Mouse (Mus musculus) hematopoietic stem cell, adult 5-6 weeks (primary cell): ENCODE results near the gene Spata19. TPM values are rescaled to one million over a fixed set of nuclear protein-coding genes. Genes with fewer than 3 reads are reported as not detected.

Experiments
- ATAC-seq, 2 experiments: fragments of 125-278 bp in 1 of 2; replicated peaks in 1 of 2; 2 replicates each; pipeline ENCODE4 v1.8.0; 2016 to 2017; ENCODE audit warnings: inconsistent platforms in 2 of 2, mild to moderate bottlenecking in 2 of 2, moderate number of reproducible peaks in 2 of 2, low read depth in 1 of 2, moderate TSS enrichment in 1 of 2; ENCODE audit not compliant: low FRiP score in 2 of 2, poor library complexity in 2 of 2, severe bottlenecking in 2 of 2, insufficient read depth in 1 of 2, low TSS enrichment in 1 of 2
- total RNA-seq: library from RNA; stranded (forward); fragments of 172-1452, 232-1000 nt; gene quantifications from 2 replicates; pipeline ENCODE4 v1.2.3, GENCODE M21; 2017

Spata19 gene
- not detected in 2 replicates for total RNA-seq

DNA sequence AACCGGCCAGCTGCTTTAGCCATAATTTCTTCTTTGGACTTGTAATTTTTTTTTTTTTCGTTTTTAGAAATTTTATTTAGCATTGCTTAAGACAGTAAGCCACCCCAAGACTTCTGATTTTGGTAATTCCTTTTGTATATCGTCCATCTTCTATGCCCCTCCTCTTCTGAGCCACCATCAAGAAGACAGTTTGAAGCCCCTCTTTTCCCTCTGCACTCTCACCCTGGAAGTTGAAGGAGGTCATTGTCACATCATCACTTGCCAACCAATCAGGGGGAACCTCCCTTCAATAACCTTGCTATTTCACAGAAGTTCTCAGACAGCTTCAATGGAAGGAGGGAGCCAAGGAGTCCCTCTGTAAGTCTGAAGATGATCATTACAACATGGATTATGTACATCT lies at the start of gene Spata19:
Gene Spata19 (plus strand): TSS at position 301 of the 400 bp plus-strand sequence.
- ATAC-seq = no peak

DNA sequence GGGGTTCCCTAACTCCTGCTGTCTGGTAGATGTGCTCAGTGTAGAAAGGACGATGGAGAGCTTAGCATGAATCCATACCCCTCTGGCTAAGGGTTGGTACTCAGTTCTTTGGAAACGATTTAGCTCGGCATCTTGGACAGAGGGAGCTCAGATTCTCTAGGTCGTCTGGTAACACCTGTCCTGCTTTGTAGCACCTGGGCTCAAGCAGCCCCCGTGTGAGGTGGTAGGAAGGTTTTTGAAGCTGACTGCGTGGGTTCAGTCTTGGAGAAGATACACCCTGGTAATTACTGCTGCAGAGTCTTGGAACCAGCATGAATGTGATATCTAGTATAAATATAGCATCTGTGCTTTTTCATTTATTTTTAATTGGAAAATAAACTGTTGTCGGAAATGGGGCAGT lies 43.5 kb upstream of the Spata19 start:
- no peak for ATAC-seq

DNA sequence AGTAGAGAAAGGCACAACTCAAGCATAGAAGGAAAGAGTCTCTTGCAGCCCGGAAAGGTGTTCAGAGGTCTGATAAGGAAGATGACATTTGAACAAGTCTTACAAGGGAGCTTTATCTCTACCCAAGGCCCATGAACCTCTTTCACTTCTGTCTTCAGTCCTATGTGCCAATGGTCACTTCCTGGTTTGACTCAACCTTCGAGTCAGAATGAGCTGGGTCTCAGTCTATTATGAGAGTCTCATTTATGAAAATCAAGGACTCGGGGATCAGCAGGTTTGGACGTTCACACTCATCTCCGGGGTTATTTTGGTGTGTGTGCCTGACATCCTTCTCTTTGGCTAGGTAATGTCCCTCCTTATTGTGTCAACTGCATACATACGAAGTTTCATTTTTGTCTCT lies 38.7 kb upstream of the Spata19 start:
- ATAC-seq = no peak

DNA sequence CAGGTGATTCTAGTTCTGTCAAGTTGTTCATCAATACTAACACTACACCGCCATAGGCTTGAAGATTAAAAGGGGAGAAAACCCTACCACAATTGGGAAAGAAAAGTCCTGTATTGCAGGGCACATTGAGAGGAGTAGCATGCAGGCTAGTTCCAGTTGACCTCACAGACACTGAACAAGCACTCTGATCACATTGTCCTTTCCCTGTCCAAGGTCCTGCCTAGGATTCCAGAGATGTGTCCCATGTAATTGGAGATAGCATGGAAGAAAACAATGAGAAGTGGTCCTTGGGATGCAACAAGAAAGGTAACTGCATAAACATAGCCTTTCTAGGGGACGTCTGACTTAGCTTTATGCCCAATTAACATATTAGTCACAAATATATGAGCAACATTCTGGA lies 29.4 kb upstream of the Spata19 start:
- ATAC-seq = no peak

DNA sequence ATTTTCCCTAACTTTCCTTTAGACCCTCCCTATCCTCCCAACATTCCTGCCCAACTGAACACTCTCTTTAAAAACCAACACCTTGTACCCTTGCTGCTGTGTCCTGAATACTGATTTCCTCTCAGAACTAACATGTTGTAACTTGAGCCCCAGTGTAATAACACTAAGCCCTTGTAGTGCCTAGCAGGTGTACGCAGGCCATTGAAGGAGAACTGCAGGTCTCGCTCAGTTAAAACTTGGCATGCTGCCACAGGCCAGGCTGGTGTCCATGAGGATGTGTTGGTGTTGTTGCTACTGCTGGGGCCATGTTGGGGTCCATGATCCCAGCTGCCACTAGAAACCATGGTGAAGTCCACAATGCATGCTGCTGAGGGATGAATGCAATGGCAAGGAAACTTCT lies 27.5 kb upstream of the Spata19 start:
- no peak for ATAC-seq

DNA sequence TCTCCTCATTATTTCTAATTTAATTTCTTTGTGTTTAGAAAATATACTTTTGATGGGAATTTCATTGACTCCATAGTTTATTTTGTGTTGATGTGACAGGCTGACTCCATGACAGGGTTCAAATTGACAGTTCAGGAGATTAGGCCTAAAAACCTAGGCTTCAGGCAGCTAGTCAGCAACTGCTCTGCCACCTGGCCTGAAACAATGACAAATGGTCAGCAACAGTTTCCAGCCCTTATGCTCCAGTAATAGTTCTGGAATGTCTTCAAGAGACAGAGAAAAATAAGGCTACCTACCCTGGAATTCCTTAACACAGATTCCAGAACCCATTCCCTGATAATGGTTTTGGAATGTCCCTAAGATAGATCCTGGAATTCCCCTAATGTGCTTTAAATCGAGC lies 20.9 kb upstream of the Spata19 start:
- ATAC-seq = no peak

DNA sequence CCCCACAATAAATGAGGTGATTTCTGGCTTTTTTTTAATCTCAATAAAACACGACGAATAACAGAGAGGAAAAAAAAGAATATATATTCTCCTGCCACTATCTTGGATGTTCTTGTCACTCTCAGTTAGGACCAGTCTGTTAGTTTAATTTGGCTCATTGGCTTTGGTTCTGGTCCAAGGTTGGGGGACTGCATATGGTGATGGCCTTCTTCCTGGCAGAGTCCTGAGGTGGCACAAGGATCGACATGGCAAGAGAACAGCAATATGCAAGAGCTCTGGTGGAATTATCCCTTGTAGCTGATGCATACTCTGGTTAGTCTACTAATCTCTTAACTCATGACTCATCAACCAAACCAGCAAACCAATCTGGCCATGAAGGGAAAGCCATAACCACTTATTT lies 9.6 kb upstream of the Spata19 start:
- ATAC-seq = no peak

DNA sequence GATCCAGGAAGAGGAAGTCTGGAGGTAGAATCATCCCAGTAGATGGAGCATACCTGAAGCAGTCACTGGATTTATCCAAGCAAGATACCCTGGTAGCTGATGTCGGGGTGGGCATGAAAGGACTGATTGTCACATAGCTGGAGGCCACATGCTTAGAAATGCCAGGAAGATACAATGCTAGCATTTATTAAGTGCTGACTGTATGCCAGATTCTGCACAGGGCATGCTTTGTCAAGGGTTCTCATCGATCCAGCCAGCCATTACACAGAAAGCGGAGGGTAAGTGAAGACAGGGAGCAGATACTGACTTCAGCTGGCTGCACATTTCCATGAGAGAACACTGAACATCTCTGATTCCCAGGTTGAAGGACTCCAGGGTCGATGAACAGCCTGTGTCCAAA lies 4.6 kb downstream of the Spata19 start:
- no peak for ATAC-seq

DNA sequence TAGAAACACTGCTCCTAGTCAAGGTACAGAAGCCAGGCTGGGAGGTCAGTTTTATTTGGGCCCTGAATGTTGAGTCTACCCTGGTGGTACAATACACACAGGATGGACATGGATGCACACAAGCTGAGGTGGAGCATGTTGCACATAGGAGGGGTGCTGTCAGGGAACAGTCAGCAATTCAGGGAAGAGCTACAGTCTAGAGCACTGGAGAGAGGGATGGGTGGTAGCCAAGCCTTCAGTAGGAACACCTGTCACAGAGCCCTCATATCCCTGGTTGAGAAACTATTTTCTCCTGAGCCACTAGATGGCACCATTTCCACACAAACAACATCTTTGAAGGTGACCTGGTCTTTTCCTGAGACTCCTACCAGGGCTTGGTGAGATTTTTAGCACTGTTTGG lies 13.1 kb downstream of the Spata19 start:
- ATAC-seq = peak; percentile 22 to 50; a peak in 1 of 4 replicates

DNA sequence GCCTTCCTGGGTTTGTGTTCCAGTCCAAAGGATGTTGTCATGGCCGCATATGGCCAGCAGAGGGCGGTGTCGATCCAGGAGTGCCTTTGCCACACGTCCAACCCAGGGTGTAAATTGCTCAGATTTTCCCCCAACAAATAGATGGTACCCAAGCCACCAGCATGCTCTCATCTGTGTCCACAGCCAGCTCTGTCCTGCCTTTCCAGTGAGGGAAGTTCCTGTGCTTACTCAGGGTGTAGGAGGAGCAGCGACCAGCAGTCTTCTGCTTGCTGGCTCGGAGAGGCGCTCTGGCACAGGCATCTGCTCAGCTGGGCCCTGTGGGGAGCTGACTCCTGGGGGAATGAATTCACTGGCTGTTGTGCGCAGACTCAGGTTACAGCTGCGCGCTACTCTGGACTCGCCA lies 17.5 kb downstream of the Spata19 start:
- ATAC-seq = peak; percentile 42 to 61; a peak in 3 of 4 replicates

DNA sequence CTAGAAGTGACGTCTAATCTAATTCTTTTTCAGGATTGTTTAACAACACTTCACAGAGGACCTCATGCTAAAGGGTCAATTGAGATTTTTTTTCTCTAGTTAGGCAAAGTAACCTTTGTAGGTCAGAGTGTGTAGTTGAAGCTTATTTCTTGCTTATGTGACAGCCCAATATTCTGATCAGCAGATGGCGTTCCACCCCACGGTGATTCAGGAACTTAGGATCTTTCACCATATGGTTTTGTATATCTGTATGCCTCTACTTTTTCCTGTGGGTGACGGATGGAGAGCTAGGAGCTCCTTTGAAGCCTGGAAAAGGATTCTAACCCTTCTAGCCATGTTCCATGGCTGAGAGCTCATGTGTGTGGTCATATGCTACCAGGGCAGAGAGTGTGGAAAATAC lies 27.9 kb downstream of the Spata19 start:
- no peak for ATAC-seq

DNA sequence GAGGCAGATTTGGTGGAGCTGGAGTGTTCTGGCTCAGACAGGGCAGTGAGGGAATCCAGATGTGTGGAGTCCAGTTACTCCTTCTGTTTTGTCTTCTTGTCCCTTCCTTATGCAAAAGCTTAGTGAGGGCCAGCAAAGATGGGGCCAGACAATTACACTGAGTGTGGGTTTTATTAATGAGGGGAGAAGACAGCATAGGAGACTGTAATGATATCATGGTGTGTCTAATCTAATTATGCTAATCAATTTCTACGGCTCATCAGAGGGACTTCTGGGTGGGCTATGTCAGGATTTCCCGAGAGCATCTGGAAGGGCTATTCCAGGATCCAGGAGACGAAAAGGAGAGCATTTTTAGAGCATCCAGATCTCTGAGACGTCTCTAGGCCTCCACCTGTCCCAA lies 32.0 kb downstream of the Spata19 start:
- no peak for ATAC-seq

DNA sequence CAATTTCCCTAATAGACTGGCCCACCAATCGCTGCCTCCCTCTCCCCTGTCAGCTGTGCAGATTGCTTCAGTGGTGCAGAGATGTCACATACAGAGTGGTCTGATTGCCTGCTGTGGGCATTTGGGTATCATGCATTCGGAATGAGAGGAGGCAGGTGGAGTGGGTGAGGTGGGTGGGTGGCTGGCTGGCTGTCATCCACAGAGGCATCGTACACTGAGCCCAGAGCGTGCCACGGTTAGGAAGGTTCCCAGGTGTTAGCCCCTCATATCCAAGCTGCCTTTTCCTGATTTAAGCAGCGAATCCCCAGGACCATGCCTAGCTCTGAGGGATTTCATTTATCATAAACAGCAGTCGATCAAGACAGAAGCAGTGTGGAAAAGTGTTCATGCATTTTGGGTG lies 36.7 kb downstream of the Spata19 start:
- no peak for ATAC-seq

DNA sequence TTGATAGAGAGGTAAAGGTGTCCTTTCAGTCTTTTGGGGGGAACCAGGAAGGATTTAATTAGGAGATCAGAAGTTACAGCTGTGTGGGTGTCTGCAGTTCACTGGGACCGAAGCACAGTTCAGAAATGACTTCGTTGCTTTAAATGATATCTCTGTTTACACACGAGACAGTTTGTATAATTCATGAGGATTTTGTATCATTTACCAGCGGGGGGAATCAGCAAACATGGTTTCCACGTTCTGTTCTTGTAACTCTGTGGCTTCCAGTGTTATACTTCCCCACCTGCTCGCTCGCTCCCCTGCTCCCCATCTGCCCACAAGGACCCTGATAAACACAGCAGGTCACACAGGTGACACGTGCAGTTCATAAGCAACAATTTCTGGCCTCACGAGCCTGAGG lies 39.3 kb downstream of the Spata19 start:
- ATAC-seq = no peak

DNA sequence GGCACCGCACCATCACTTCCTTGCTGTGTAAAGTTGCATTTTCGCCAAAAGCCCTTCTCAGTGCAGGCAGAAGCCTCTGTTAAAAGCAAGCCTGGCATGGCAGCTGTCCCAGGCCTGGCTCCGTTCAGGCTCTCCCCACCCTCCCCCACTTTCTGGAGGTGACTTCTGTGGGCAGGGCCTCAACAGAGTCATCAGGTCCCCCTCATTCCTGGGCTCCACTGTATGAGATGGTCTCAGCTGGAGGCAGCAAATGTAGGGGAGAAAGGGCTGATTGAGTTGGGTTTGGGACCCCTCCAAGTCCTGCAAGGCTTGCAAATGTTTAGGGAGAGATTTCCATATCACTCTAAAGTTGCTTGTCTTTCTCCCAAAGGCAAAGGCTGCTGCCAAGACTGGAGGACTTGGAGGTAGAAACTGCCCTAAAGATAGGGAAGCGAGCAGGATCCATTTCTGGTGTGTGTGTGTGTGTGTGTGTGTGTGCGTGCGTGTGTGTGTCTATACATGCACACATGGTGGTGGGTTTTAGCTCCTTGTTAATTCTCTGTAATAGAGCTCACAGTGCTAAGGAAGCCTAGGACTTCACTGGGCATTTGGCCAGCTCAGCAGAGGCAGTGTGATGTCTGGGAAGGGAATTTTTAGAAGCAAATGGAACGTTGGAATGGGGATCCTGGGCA lies 40.9 kb downstream of the Spata19 start:
- no peak for ATAC-seq

DNA sequence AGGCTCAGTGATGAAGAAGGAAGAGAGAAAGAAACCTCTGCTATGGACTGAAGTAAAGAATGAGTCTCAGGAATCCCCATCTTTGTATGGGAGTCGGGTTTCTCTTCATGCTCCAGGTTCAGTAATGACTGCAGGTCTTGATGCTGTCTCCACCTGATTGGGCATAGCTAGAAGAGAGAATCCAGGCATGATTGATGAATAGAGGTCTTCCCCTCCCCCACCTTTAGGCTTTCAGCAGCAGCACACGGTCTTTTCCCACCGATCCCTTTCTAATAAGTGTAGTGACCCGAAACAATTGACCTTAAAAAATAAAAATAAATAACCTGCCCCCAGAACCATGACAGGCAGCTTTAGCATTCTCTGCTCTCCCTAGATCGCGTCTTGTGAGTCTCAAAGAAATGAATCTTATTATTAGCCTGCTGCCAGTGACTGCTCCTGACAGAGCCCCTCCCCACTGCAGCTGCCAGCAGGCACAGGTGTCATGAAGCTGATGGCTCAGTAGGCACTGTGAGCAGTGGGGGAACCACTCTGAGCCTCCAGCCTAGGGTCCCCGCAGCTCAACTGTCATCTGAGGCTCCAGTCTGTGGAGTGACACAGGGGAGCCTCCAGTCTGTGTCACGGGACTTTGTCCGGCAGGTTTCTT lies 53.3 kb downstream of the Spata19 start:
- no peak for ATAC-seq
